Mouse (Mus musculus): ENCODE data around the gene Sepsecs. TPM values are rescaled to one million over a fixed set of nuclear protein-coding genes. Genes with fewer than 3 reads are reported as not detected.
A peak's percentile ranks its signal among the peaks of the same experiment; 100 is the strongest.

Gene Sepsecs
- polyA plus RNA-seq, 1 experiment: not detected

DNA sequence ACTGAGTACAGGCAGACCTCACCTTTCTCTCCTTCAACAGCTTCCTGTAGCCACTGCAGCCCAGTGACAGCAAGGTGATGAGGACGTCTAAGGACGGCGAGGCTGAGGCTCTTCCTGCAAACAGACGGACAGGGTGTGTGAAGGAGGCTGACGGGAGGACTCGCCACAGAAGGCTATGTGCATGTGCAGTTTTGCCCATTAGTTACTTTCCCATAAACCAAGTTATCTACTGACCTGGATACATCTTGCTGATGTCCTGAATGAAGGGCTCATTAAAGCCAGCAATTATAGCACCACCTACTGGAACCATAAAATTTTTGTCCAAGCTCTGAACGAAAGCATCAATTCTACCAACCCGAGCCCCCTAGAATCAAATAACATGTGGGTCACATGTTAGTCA, 13.5 kb downstream of the Sepsecs start:
- H3K27ac ChIP-seq (ENCODE audit: insufficient read depth, low read depth, low read length): no peak overlapping the region
- no peak overlapping the region for H3K4me3 ChIP-seq (ENCODE audit: insufficient read depth, low read depth, low read length)
- no peak for TF ChIP-seq POLR2A (IDR thresholded peaks at IDR 0.05; ENCODE audit: insufficient read depth, low read depth, low read length)
- H3K4me1 ChIP-seq (ENCODE audit: control insufficient read depth, insufficient read depth, low read length): 0 out of 2 replicates have a peak, but pooled peaks cover 3% of the 10 kb centered on the region
- 75% methylated on average over 8 of the region's 8 CpGs for WGBS

- H3K27ac ChIP-seq (ENCODE audit: insufficient read depth, low read depth, low read length): no peak overlapping the region
- WGBS: 98% methylated on average over 5 of the region's 5 CpGs
These were observed 14.5 kb downstream of the Sepsecs start for GRCm38 (mm10) chr5:52654961-52655360.

GRCm38 (mm10) chr5:52652606-52653005, 16.9 kb downstream of the Sepsecs start:
- peak overlapping the region; percentile 69; the same call in 1 of the 2 replicates for H3K27ac ChIP-seq (ENCODE audit: insufficient read depth, low read depth, low read length)
- H3K4me1 ChIP-seq (ENCODE audit: control insufficient read depth, insufficient read depth, low read length): 0 out of 2 replicates have a peak, but pooled peaks cover under 1% of the 10 kb centered on the region
- TF ChIP-seq POLR2A (IDR thresholded peaks at IDR 0.05; ENCODE audit: insufficient read depth, low read depth, low read length): no peak
- no peak for TF ChIP-seq CTCF (IDR thresholded peaks at IDR 0.05; ENCODE audit: insufficient read depth, low read depth, low read length)
- no peak overlapping the region for H3K4me3 ChIP-seq (ENCODE audit: insufficient read depth, low read depth, low read length)
- WGBS: 89% methylated on average over 7 of the region's 7 CpGs

More at GRCm38 (mm10) chr5:52654961-52655360, 14.5 kb downstream of the Sepsecs start:
- TF ChIP-seq POLR2A (IDR thresholded peaks at IDR 0.05; ENCODE audit: insufficient read depth, low read depth, low read length): no peak
- TF ChIP-seq CTCF (IDR thresholded peaks at IDR 0.05; ENCODE audit: insufficient read depth, low read depth, low read length): no peak
- H3K4me3 ChIP-seq (ENCODE audit: insufficient read depth, low read depth, low read length): no peak overlapping the region
- H3K4me1 ChIP-seq (ENCODE audit: control insufficient read depth, insufficient read depth, low read length): 0 out of 2 replicates have a peak, but pooled peaks cover 3% of the 10 kb centered on the region

- Histone ChIP-seq H3K27ac (ENCODE audit: insufficient read depth, low read depth, low read length) (peak overlapping the region; percentile 8; the same call in 1 of the 2 replicates), H3K4me3 (ENCODE audit: insufficient read depth, low read depth, low read length) (no peak overlapping the region), H3K4me1 (ENCODE audit: control insufficient read depth, insufficient read depth, low read length) (no peaks in the 10 kb centered on the region)
- no peak for TF ChIP-seq CTCF (IDR thresholded peaks at IDR 0.05; ENCODE audit: insufficient read depth, low read depth, low read length)
- no peak for TF ChIP-seq POLR2A (IDR thresholded peaks at IDR 0.05; ENCODE audit: insufficient read depth, low read depth, low read length)
- WGBS: 50% methylated on average over 1 of the region's 1 CpGs
These were observed 17.4 kb downstream of the Sepsecs start for GRCm38 (mm10) chr5:52652086-52652485.

GRCm38 (mm10) chr5:52643947-52644840, 25.3 kb downstream of the Sepsecs start:
- TF ChIP-seq CTCF (IDR thresholded peaks at IDR 0.05; ENCODE audit: insufficient read depth, low read depth, low read length) (no peak), POLR2A (IDR thresholded peaks at IDR 0.05; ENCODE audit: insufficient read depth, low read depth, low read length) (no peak)
- no peak overlapping the region for H3K4me3 ChIP-seq (ENCODE audit: insufficient read depth, low read depth, low read length)
- no peak overlapping the region for H3K27ac ChIP-seq (ENCODE audit: insufficient read depth, low read depth, low read length)
- WGBS: 68% methylated on average over 9 of the region's 9 CpGs
- no peaks in the 10 kb centered on the region for H3K4me1 ChIP-seq (ENCODE audit: control insufficient read depth, insufficient read depth, low read length)

DNA sequence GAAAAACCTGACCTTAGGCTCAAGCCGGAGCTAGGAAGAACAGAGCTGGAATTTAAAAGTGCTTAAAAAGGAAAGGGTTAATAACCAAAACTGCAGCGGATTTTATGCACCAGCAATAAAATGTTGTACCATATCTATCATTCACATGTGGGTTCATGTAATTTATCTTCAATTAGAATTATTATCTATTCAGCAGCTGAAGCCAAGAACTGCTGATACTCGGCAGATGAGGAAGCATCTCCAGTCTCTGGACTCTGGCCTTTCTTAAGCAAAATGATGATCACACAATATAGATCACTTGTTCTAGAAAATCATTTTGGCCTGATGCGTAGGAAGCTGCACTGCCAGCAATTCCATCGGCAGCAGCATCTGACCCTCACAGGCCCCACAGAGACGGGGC, 27.8 kb downstream of the Sepsecs start:
- TF ChIP-seq CTCF (IDR thresholded peaks at IDR 0.05; ENCODE audit: insufficient read depth, low read depth, low read length) (no peak), POLR2A (IDR thresholded peaks at IDR 0.05; ENCODE audit: insufficient read depth, low read depth, low read length) (no peak)
- H3K4me3 ChIP-seq (ENCODE audit: insufficient read depth, low read depth, low read length): no peak overlapping the region
- H3K27ac ChIP-seq (ENCODE audit: insufficient read depth, low read depth, low read length): no peak overlapping the region
- 93% methylated on average over 6 of the region's 6 CpGs for WGBS
- no peaks in the 10 kb centered on the region; the same call in 1 of the 2 replicates for H3K4me1 ChIP-seq (ENCODE audit: control insufficient read depth, insufficient read depth, low read length)

GRCm38 (mm10) chr5:52638916-52639315, 30.6 kb downstream of the Sepsecs start:
- H3K27ac ChIP-seq (ENCODE audit: insufficient read depth, low read depth, low read length): no peak overlapping the region
- 92% methylated on average over 8 of the region's 8 CpGs for WGBS
- H3K4me1 ChIP-seq (ENCODE audit: control insufficient read depth, insufficient read depth, low read length): peaks cover 2% of the 10 kb centered on the region; the same call in 1 of the 2 replicates
- no peak overlapping the region for H3K4me3 ChIP-seq (ENCODE audit: insufficient read depth, low read depth, low read length)
- TF ChIP-seq POLR2A (IDR thresholded peaks at IDR 0.05; ENCODE audit: insufficient read depth, low read depth, low read length): no peak
- TF ChIP-seq CTCF (IDR thresholded peaks at IDR 0.05; ENCODE audit: insufficient read depth, low read depth, low read length): no peak

DNA sequence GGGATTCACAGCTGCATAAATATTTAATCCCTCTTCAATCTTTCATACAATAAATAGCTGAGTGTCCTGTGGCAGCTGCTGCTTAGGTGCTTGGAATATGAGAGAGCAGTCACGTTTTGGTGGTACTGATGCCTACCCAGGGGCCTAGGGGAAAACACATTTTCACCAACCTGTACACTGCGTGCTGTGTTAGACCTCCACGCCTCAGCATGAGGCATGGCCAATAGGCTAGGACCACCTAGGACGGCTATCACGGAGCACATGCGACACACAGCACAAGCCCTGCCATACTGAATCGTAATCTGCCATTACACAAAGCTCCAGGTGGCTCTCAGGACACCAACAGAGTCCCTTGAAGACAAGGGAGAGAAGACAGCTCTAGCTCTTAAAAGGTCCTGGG, 31.5 kb downstream of the Sepsecs start:
- 89% methylated on average over 7 of the region's 7 CpGs for WGBS

GRCm38 (mm10) chr5:52636923-52637322, 32.6 kb downstream of the Sepsecs start:
- H3K27ac ChIP-seq (ENCODE audit: insufficient read depth, low read depth, low read length): no peak overlapping the region
- no peak overlapping the region for H3K4me3 ChIP-seq (ENCODE audit: insufficient read depth, low read depth, low read length)
- peaks cover 4% of the 10 kb centered on the region; the same call in 1 of the 2 replicates for H3K4me1 ChIP-seq (ENCODE audit: control insufficient read depth, insufficient read depth, low read length)
- TF ChIP-seq CTCF (IDR thresholded peaks at IDR 0.05; ENCODE audit: insufficient read depth, low read depth, low read length): no peak
- no peak for TF ChIP-seq POLR2A (IDR thresholded peaks at IDR 0.05; ENCODE audit: insufficient read depth, low read depth, low read length)
- 87% methylated on average over 6 of the region's 6 CpGs for WGBS

More for the DNA sequence above, 31.5 kb downstream of the Sepsecs start:
- H3K4me1 ChIP-seq (ENCODE audit: control insufficient read depth, insufficient read depth, low read length): peaks cover 4% of the 10 kb centered on the region; the same call in 1 of the 2 replicates
- H3K4me3 ChIP-seq (ENCODE audit: insufficient read depth, low read depth, low read length): no peak overlapping the region
- H3K27ac ChIP-seq (ENCODE audit: insufficient read depth, low read depth, low read length): no peak overlapping the region
- TF ChIP-seq POLR2A (IDR thresholded peaks at IDR 0.05; ENCODE audit: insufficient read depth, low read depth, low read length) (no peak), CTCF (IDR thresholded peaks at IDR 0.05; ENCODE audit: insufficient read depth, low read depth, low read length) (no peak)

Data from olfactory bulb, adult 2 months (tissue).